Mouse (Mus musculus): Measurements from ENCODE around the gene Itsn2. TPM values are rescaled to one million over a fixed set of nuclear protein-coding genes. Genes with fewer than 3 reads are reported as not detected.

Gene Itsn2
- polyA plus RNA-seq, 1 experiment: 36.3 TPM

DNA sequence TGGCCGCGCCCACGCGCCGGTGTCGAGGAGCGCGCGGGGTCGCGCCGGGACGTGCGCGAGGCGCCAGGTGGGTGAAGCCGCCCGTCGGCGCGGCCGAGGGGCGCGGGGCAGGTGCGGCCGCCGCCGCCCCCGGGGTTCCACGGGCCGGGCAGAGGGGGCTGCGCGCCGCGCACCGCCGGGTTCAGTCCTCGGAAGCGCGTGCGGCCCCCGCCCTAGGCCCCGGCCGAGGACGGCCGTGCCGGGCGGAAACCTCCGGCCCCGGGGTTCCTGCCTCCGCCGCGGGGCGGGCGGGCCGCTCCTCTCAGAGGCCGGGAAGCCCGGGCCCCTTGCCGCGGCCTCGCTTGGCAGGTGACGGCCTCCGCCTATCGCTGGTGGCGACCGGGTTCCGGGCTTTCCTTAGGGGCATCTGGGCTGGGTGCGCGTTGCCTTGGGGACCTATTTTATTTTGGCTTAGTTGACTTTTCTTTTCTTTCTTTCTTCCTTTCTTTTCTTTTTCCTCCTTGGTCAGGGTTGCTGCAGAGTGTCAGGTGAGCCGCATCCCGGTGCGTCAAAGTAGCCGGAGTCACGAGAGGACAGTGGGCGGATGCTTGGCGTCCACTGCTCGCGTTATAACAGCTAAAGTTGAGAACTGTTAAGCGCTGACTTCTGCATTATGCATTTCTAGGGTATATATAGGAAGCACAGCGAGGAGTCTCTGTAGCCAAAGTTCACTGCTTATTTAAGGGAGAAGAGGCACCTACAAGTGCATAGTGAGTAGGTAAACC lies 910 bp downstream of the Itsn2 start:
- peak overlapping the region; percentile 98 for H3K4me3 ChIP-seq (replicated peaks; ENCODE audit: extremely low read depth, low read depth, low read length)
- TF ChIP-seq POLR2A (IDR thresholded peaks at IDR 0.05; ENCODE audit: borderline replicate concordance, extremely low read depth, low read depth, low read length) (peak; percentile 17; the same call in 1 of the 2 replicates), CTCF (IDR thresholded peaks at IDR 0.05; ENCODE audit: insufficient read depth, low read length) (no peak)
- DNase-seq: peak; percentile 74
- under 1% methylated on average over 80 of the region's 80 CpGs for WGBS
- H3K4me1 ChIP-seq (ENCODE audit: control insufficient read depth, insufficient read depth, low read length): peaks cover 22% of the 10 kb centered on the region

DNA sequence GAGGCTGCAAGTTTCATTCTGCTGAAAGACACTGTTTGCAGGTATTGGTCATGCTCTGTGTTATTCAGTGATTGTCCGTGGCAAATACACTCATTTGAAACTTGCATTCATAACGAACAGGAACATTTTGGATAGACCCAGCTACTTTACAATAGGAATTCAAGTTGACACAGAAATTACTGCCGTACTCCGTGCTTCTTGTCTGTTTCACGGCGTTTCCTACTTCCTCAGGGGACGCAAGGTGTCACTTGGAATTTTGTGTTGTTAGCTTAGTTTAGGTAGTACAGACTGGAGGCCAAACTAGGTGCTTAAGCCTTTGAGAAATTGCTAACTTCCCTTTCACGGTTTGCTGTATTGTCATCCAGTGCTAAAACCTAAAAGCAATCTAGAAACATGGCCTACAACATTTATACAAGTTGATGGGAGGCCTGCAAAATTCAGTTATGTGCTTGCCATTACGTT lies 1.5 kb downstream of the Itsn2 start:
- peak overlapping the region; percentile 98 for H3K4me3 ChIP-seq (replicated peaks; ENCODE audit: extremely low read depth, low read depth, low read length)
- WGBS: 23% methylated on average over 9 of the region's 9 CpGs
- no peak for DNase-seq
- peaks cover 26% of the 10 kb centered on the region for H3K4me1 ChIP-seq (ENCODE audit: control insufficient read depth, insufficient read depth, low read length)
- TF ChIP-seq CTCF (IDR thresholded peaks at IDR 0.05; ENCODE audit: insufficient read depth, low read length): no peak
- TF ChIP-seq POLR2A (IDR thresholded peaks at IDR 0.05; ENCODE audit: borderline replicate concordance, extremely low read depth, low read depth, low read length): no peak

DNA sequence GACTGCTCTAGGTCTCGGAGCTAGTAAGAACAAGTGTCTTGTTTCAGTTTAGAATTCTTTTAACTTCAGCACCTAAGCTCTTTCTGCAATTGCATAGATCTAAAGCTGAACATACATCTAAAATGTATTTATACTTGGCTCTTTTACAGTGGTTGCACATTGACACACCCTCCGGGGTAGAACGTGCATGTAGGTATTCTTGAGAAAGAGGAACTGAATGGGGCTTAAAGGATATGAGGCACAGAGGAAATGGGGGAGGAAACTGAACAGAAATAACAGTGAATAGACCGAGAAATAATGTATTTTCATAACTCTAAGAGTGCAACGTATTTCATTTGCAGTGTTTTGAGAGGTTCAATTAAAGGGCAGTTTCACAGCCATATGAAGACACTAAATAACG lies 2.6 kb downstream of the Itsn2 start:
- Histone ChIP-seq H3K4me1 (ENCODE audit: control insufficient read depth, insufficient read depth, low read length) (peaks cover 29% of the 10 kb centered on the region), H3K4me3 (replicated peaks; ENCODE audit: extremely low read depth, low read depth, low read length) (no peak overlapping the region)
- no peak for DNase-seq
- TF ChIP-seq POLR2A (IDR thresholded peaks at IDR 0.05; ENCODE audit: borderline replicate concordance, extremely low read depth, low read depth, low read length) (no peak), CTCF (IDR thresholded peaks at IDR 0.05; ENCODE audit: insufficient read depth, low read length) (no peak)
- 38% methylated on average over 6 of the region's 6 CpGs for WGBS

DNA sequence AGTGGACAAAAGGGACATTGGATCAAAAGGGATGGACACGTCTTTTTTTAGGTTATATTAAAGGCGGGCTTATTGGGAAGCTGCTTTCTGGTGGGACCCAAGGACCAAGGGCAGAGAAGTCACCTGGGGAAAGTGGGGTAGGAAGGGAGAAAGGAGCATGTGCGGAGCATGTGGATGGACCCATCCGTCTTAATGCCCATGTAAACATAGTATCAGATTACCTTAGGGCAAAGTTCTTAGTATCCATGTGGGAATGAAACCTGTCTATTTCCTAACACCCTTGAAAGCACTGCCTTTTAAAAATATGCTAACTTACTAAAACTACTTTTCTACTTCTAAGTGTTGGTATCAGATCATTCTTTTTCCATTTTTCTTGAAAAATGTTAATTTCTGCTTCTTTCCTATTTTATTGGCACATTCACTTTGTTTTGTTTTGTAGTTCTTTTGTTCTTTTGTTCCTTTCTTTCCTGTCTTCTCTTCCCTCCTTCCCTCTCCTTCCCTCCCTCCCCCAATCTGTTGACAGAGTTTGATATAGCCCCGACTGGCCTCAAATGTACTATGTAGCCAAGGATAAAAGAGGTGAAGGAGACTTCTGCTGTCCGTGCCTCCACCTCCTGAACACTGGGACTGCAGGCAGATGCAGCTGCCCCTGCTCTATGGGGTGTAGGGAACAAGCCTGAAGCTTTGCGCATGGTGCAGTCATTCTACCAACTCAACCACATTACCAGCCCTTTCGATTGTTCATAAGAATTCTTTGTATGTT lies 6.4 kb downstream of the Itsn2 start:
- WGBS: 55% methylated on average over 8 of the region's 8 CpGs
- H3K4me3 ChIP-seq (replicated peaks; ENCODE audit: extremely low read depth, low read depth, low read length): no peak overlapping the region
- TF ChIP-seq POLR2A (IDR thresholded peaks at IDR 0.05; ENCODE audit: borderline replicate concordance, extremely low read depth, low read depth, low read length) (no peak), CTCF (IDR thresholded peaks at IDR 0.05; ENCODE audit: insufficient read depth, low read length) (no peak)
- no peak for DNase-seq
- peaks cover 27% of the 10 kb centered on the region for H3K4me1 ChIP-seq (ENCODE audit: control insufficient read depth, insufficient read depth, low read length)

DNA sequence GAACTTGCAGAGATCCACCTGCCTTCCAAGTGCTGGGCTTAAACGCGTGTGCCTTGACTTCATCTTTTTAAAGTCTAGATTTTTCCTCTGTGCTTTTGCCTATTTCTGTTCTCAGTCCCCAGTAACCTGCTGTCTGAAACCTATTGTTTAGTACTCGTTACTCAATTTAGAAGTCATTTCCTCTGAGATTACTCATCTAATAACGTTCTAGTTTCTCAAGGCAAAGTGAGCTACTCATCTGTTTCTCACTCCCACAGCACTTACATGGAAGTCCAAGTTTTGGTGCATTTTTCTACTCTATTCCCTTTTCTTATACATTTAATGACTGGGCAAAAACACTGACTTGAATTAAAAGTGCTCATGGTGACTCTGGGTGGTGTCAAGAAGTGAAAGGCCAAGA lies 7.3 kb downstream of the Itsn2 start:
- DNase-seq: no peak
- TF ChIP-seq POLR2A (IDR thresholded peaks at IDR 0.05; ENCODE audit: borderline replicate concordance, extremely low read depth, low read depth, low read length) (no peak), CTCF (IDR thresholded peaks at IDR 0.05; ENCODE audit: insufficient read depth, low read length) (no peak)
- Histone ChIP-seq H3K4me3 (replicated peaks; ENCODE audit: extremely low read depth, low read depth, low read length) (no peak overlapping the region), H3K4me1 (ENCODE audit: control insufficient read depth, insufficient read depth, low read length) (peaks cover 22% of the 10 kb centered on the region)
- WGBS: 40% methylated on average over 4 of the region's 4 CpGs

DNA sequence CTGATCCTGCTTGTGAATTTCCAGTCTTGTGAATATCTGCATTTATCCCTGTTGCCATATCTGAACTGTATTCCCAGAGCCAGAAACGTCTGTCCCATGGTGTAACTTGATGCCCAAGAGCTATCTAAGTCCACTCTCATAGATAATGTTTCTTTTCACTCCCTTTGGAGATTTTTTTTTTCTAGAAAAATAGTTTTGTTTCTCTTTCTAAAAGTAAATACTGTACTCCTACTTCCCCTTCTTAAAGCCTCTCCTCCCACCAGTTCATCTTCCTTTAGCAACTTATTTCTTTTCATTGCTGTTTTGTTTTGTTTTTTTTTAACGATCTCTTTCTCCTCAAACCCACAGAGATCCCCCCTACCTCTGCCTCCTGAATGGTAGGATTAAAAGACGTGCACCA lies 14.2 kb downstream of the Itsn2 start:
- TF ChIP-seq CTCF (IDR thresholded peaks at IDR 0.05; ENCODE audit: insufficient read depth, low read length): no peak
- TF ChIP-seq POLR2A (IDR thresholded peaks at IDR 0.05; ENCODE audit: borderline replicate concordance, extremely low read depth, low read depth, low read length): no peak
- H3K4me3 ChIP-seq (replicated peaks; ENCODE audit: extremely low read depth, low read depth, low read length): no peak overlapping the region
- peaks cover 2% of the 10 kb centered on the region; the same call in 1 of the 2 replicates for H3K4me1 ChIP-seq (ENCODE audit: control insufficient read depth, insufficient read depth, low read length)
- 46% methylated on average over 3 of the region's 3 CpGs for WGBS
- DNase-seq: no peak

DNA sequence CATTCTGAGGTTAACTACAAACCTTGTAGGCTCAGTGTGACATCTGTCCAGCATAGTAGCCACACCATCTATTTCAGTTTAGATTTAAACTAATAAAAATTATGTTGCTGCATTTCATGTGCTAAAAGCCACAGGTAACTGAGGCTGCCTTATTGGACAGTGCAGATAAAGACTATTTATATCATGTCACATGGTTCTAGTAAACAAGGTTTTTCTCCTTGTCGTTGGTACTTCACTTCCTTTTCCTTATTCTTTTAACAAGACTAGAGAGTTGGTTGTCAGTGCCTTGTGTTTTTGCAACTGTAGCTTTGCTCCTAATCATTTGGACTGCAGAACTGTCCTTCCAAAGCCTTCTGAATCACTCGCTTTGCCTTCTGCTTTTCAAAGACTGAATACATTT lies 22.3 kb downstream of the Itsn2 start:
- DNase-seq: no peak
- Histone ChIP-seq H3K4me1 (ENCODE audit: control insufficient read depth, insufficient read depth, low read length) (peaks cover 3% of the 10 kb centered on the region), H3K4me3 (replicated peaks; ENCODE audit: extremely low read depth, low read depth, low read length) (no peak overlapping the region)
- WGBS: 40% methylated on average over 2 of the region's 2 CpGs
- TF ChIP-seq POLR2A (IDR thresholded peaks at IDR 0.05; ENCODE audit: borderline replicate concordance, extremely low read depth, low read depth, low read length): no peak
- no peak for TF ChIP-seq CTCF (IDR thresholded peaks at IDR 0.05; ENCODE audit: insufficient read depth, low read length)

DNA sequence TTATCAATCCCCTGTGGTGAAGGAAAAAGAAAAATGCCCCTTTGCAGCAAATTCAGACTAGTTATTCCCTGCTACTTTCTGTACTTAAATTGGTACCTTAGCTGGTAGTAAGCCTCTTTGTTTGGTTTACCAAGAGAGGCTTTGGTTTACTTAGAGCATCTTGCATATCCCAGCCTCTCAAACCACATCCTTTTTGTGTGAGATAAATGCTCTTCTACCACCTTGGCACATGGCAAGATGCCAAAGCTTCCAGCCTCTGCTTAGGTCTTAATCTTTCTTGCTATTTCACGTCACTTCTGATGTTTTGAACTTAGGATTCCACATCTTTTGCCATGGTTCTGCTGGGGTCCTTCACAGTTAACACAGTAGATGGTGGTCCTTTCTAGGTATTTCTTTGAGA lies 31.8 kb downstream of the Itsn2 start:
- H3K4me3 ChIP-seq (replicated peaks; ENCODE audit: extremely low read depth, low read depth, low read length): no peak overlapping the region
- TF ChIP-seq CTCF (IDR thresholded peaks at IDR 0.05; ENCODE audit: insufficient read depth, low read length): no peak
- no peak for TF ChIP-seq POLR2A (IDR thresholded peaks at IDR 0.05; ENCODE audit: borderline replicate concordance, extremely low read depth, low read depth, low read length)
- H3K4me1 ChIP-seq (ENCODE audit: control insufficient read depth, insufficient read depth, low read length): no peaks in the 10 kb centered on the region
- DNase-seq: no peak
- 73% methylated on average over 1 of the region's 1 CpGs for WGBS

DNA sequence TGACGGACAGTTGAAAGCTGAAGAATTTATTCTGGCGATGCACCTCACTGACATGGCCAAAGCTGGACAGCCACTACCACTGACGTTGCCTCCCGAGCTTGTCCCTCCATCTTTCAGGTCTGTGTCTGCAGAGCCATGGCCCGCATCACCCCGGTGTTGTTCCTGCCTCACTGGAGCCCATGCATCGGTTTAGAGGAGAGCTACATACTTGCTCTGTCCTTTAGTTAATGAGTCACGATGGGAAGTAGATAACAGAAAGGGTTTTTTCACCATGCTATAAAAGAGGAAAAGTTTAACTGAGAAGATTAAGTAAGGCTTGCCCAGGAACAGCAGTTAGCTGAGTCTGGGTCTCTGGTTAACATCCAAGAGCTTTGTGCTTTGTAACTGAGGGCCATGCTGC lies 40.5 kb downstream of the Itsn2 start:
- Histone ChIP-seq H3K4me3 (replicated peaks; ENCODE audit: extremely low read depth, low read depth, low read length) (no peak overlapping the region), H3K4me1 (ENCODE audit: control insufficient read depth, insufficient read depth, low read length) (no peaks in the 10 kb centered on the region)
- WGBS: 86% methylated on average over 8 of the region's 8 CpGs
- no peak for TF ChIP-seq POLR2A (IDR thresholded peaks at IDR 0.05; ENCODE audit: borderline replicate concordance, extremely low read depth, low read depth, low read length)
- no peak for TF ChIP-seq CTCF (IDR thresholded peaks at IDR 0.05; ENCODE audit: insufficient read depth, low read length)
- DNase-seq: no peak

All from lung, adult 2 months (tissue).